Mouse (Mus musculus) lung, adult 18-20 months (tissue): ENCODE measurements around the gene Ctsh.

ENCODE experiments used
- DNase-seq, 2 experiments: peaks; one replicate each; pipeline ENCODE4 v3.0.0; 2022; ENCODE audit warnings: mixed read lengths in 2 of 2

The Ctsh gene

DNA sequence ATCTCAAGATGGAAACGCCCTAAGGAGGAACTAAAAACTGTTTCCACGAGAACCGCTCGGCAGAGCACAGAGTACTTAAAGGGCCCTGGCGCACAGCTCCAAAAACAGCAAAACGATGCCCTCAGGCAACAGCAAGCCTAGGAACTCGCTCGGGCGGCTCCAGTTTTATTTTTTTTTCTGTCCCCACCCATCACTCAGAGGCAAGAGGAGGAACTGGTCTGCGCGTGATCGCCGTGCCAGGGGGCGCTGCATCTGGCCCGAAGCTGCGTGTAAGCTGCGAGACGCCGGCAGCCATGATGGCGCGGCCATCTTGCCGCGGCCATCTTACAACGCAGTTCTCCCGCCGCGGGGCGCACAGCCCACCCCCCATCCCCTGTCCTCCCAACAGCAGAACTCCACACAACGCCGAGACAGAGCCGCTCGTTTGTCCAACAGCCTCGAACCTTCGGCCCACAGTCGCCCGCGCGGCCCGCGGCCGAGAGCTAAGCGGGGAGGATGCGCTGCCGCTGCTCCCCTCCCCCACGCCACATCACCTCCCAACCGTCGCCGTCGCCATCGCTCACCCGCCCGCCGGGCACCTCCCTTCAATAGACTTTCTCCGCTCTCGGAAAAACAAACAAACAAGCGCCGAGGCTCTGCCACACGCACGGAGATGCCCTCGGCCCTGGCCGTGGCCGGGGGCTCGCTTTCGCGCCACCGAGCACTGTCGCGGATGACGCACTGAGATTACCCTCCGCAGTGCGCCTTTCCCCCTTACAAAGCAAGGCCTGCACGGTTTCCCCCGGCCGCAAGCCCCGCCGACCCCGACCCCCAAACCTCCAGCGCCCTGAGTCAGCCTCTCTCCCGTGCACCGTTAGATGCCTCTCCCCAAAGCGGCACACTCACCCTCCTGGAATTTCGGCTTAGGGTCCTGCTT, 60.0 kb downstream of the Ctsh start:
- peak; percentile 95 to 96 for DNase-seq

DNA sequence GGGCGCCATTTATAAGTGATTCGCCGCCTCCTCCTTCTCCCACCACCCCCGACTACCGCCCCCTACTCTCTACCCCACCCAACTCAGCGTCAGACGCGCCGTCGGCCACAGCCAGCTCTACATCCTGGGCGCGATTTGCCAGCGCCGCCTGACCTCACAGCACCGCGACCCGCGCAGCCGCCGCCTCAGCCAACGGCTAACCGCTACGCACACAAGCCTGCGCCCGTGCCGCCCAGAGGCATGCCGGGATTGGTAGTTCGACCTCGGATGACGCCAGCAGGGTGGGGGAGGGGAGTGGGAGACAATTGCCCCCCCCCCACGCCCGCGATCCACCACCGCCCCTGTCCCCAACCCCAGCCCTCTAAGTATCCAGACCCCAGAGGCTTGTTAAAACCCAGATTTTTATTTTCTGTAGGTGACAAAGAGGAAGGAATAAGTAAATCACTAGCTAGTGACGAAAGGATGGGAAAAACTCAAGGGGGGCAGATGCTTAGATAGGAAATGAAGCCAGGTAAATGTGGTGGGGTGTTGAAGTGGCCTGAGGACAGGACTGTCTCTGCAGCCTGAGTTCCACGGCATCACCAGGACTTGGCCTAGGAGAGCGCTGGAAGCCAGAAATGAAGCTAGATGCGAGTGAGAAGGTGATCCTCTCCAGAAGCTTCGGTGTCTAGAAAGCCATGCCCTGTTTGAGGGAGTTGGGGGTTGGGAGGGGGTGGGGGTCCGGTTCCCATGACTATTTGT, 60.8 kb downstream of the Ctsh start, which contains the start of gene Morf4l1:
Gene Morf4l1, minus strand, starts transcription at position 208 of the 741 bp plus-strand sequence.
- DNase-seq, result peak; percentile 97 to 98

DNA sequence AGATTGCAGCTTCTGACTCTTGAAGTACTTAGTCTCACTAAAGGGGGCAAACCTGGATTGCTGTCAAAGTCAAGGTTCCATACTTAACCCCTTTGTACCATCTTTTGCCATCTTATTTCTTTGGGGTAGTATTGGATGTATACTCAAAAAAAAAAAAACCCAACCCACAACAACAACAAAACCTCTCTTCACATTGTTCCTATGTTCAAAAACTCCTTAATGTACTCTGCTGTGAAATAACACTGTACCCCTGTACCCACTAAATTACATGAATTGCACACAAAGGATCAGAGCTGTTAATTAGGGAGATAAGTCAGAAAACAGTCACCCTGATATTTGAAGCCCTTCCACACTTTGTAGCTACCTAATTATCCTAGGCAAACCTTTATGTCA, 61.4 kb downstream of the Ctsh start:
- no peak for DNase-seq

DNA sequence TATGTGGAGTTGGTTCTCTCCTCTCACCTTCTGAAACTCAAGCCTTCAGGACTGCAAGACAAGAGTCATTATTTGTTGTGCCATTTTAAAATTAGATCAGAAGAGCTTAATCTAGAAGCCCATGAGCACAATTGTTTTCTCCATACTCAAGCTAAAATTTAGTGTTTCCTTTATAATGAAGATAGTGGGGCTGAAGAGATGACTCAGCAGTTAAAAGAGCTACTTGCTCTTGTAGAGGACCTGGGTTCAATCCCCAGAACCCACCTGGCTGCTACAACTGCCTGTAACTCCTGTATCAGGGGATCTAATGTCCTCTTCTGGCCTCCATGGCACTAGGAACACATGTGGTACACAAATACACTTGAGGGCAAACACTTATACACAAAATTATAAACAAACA, 63.3 kb downstream of the Ctsh start:
- no peak for DNase-seq

DNA sequence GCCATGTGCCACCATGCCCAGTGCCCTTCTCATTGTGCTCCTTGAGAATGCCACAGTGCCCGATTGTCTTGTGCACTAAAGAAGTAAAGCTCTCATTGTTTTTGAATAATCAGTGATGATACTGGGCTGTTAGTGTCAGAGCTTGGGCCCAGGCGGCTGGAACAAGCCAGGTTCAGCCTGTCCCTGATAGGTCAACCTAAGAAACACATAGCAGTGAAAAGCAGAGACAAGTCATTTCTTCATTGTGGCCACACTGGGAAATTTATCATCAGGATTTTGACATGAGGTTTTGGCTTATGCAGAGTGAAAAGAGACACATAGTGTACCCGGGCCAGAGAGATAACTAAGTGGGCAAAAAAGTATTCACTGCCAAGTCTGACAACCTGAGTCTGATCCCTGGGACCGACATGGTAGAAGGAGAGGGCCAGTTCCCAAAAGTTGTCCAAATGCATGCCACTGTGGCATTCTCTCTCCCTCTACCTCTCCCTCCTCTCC, 68.3 kb downstream of the Ctsh start:
- no peak for DNase-seq

DNA sequence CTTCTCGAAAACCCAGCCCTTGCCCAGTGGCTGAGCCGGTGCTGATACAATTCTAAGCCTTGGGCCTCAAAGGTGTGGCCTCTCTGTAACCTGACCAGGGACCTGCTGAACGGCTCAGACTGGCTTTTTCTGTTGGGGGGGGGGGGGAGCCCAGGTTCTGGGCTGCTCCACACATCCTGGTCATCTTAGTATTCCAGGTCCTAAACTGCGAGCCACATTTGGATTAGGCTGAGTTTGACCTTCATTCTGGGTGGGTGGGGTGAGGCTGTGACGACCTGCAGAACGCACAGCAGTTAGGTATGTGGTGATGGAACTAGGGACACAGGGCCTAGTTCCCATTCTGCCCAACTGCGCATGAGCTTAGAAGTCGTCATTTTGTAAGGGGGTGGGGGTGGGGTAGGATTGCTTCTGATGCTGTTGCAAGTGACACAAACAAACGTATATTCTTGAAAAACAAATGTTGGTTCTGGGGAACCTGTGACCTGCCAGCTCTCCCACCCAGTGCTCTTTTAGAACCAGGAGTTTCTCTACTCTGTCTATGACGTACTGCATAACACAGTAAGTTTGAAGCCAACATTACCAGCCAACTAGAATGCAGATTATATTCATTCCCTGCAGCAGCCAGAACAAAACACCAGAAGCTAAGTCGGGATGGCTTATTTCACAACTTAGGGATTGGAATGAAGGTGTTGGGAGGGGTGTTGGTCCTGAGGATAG, 70.4 kb downstream of the Ctsh start:
- peak; percentile 20 to 46 for DNase-seq

DNA sequence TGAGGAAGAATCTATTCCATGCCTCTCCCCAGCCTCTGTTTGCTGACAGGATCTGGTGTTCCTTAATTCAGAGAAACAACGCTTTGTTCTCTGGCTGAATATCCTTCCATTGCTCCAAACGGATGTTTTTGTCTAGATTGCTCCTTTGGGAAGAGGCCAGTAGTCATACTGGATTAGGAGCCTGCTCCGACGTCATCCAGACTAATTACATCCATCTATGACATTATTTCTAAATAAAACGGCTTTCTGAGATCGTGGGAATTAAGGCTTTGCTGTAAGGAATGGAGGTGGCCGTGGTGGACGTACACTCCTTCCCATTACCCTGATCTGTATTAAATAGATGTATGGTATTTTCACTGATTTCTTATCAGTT, 70.9 kb downstream of the Ctsh start:
- DNase-seq, result no peak
